Mouse (Mus musculus) R1 (cell line): ENCODE data around the gene Lhx6.
"Not testable (repeated sequence)": the region's sequence is repeated elsewhere in the genome, so short reads cannot be mapped to it uniquely, and the experiment has no call there.

ENCODE experiments used
- DNase-seq: peaks from one replicate; pipeline ENCODE4 v3.0.0-alpha.2; 2018; ENCODE audit warnings: low read depth, low spot score

Gene Lhx6

GRCm38 (mm10) chr2:36104956-36105741 is at the start of gene Lhx6:
Gene Lhx6 (minus strand): TSS chr2:36105408.
- peak; percentile 28 for DNase-seq

GRCm38 (mm10) chr2:36152401-36152800 is 47.2 kb upstream of the Lhx6 start:
- not testable (repeated sequence) for DNase-seq

DNA sequence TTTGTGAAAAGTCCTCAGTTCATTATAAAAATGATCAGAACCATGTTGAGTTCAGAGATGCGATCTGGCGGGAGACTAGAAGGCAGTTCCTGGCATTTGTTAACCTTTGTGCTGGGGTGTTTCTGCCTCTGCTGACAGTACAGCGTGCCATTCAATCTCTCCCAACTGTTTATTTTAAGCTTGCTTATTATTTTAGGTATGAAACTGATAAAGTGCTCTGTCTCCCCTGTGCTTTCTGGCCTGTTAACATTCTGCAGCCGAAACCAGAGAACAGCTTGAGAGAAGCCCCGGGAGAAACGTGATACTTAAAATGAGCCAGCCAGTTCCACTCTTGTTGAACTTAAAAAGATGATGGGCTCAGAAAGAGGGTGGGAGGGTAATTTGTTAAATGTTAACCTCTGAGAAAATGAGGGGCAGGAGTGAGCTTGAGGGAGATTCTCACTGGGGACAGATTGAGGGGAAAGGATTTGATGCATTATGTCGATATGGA is 43.7 kb upstream of the Lhx6 start:
- no peak for DNase-seq

DNA sequence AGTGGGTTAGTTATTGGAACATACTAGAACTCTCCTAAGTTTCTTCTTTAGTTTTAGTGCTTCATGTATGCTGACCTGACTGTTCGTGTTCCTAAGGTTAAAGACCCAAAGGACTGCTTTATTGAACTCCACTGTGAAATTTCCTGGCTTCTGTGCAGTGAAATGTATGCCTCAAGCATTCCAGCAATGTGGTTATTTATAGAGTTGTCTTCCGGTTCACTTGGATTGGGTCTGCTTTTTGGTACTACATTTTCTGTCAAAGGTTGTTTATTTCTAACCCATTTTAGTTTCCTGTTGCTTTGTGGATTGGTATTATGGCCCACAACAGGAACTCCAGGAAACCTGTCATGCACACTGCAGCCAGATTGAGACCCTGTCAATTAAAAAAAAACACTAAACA is 33.9 kb upstream of the Lhx6 start:
- DNase-seq = no peak

DNA sequence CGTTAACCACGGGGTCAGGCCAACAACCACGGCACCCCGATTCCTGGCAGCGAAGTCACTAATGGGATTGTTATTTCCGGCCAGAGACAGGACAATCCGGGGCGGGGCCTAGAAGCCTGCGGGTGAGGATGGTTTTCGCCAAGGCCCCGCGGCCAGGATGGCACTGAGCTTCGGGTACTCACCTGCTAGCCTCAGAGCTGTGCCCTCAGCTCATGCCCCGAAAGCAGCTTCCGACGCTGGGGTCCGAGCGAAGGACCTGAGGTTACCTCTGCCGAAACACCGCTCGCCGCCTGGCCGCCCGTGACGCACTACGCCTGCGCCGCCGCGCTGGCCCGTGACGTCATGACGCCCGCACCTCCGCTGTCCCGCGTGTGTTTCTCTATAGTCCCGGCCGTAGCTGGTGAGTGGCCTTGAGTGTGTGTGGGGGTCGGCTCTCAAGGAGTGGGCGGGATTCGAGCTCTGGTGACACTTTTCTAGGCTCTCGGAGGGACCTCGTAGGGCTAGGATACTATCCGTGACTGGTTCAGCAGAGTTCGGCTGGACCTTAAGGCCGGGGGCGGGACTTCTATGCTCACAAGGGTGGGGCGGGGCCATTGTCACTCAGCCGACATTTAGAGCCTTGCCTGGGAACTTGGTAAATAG is 31.2 kb upstream of the Lhx6 start, which contains the start of the genes Mrrf and Rbm18:
TSS of gene Mrrf (plus strand) at position 90 of the 642 bp plus-strand sequence.
TSS of gene Rbm18 (minus strand) at position 474 of the 642 bp plus-strand sequence.
- peak; percentile 92 for DNase-seq

DNA sequence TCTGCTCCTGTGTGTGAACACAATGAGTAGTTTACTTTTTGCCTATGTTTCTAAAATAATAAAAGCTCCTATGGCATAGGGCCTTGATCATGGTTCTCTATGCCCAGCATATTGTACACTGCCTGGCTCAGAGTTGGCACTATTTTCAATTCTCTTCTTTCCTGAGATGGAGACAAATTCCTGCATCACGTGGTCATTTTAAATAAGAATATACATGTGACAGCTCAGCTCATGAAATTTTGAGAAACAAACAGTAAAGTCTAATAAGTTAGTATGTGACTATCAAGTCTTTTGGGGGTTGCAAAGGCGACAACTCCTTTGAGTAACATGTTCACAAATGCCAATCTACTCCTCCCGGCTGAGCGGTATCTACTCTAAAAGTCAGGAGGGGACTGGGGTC is 30.7 kb upstream of the Lhx6 start:
- no peak for DNase-seq

DNA sequence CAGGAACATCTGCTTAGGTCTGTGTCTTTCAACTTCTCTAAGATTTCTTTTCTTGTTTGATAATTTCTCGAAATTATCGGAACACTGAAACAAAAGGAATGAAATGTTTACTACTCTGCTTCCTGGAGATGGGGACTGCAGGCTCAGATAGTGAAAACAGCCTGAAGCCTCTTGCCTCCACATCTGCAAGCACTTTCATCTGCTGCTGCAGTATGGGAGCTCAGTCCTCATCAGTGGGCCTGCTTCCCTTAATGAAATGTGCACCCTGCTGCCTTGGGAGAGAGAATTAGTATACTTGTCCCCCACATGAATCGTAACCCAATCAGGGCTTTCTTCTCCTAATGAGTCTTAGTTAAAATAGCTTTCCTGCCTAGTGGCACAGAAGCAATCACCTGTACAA is 23.8 kb upstream of the Lhx6 start:
- DNase-seq = no peak

- DNase-seq = no peak
Measured at GRCm38 (mm10) chr2:36127973-36128372, 22.8 kb upstream of the Lhx6 start.

DNA sequence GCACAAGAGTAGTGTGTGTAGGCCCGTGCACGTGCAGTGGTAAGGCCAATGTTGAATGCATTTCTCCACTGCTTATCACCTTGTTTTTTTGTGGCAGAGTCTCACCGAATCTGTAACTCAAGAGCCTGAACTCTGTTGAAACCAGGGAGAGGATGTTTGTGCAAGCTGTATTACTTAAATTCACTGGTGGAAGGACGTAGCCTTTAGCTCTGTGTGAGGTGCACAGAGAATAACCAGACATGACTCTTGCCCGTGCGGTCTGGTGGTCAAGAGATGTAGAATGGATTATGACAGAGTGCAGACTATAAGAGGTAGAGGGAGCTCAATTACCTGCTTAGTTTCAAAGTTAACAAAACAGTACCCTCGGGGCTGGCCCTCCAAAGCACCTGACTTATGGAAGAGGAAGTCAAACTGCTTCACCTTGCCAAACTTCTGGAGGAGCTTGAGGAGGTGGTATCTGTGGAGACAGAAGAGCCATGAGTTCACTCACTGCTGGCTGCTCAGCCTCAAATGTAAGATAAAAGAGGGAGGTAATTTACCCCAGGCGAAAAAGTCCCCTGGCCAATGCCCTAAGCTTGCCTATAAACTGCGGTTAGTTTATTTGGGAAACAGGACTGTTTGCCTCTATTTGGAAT is 21.7 kb upstream of the Lhx6 start:
- no peak for DNase-seq

DNA sequence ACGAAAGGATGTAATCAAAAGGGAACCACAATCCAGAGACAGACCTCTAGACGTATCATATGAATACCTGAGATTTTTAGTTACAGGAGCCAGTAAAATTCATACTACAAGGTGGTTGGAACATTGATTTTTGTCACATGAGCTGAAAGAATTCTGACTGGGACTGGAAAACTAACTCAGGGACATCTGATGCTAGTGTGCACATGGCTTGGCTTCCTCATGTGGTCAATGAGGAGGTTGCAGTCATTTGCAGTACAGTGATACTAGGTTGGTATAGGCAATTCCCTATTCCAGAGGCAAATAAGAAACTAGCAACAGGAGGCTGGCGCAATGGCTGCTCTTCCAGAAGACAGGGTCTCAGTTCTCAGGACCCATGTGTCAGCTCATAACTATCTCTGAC is 7.4 kb upstream of the Lhx6 start:
- no peak for DNase-seq

DNA sequence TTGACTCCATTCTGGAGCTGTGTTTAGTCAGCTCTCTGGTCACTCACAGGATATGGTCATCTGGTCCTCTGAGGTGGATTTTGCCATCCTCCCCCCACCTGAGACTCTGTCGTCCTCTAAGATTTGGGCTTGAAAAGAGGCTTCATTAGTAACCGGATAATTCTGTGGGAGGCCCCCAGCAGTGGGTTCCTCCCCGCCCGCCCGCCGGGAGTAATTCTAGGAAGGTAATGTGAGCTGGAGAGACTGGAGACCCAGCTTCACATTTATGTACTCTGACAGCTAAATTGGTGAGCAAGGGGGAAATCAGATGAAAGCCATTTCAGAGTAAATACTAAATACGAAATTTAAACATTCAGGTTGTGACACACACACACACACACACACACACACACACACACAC is 3.4 kb upstream of the Lhx6 start:
- no peak for DNase-seq

- DNase-seq = peak; percentile 42
Measured at GRCm38 (mm10) chr2:36104436-36104955, 712 bp downstream of the Lhx6 start.

GRCm38 (mm10) chr2:36103555-36104367 is 1.4 kb downstream of the Lhx6 start:
- peak; percentile 29 for DNase-seq

- peak; percentile 40 for DNase-seq
Measured at GRCm38 (mm10) chr2:36103069-36103554, 2.1 kb downstream of the Lhx6 start.

DNA sequence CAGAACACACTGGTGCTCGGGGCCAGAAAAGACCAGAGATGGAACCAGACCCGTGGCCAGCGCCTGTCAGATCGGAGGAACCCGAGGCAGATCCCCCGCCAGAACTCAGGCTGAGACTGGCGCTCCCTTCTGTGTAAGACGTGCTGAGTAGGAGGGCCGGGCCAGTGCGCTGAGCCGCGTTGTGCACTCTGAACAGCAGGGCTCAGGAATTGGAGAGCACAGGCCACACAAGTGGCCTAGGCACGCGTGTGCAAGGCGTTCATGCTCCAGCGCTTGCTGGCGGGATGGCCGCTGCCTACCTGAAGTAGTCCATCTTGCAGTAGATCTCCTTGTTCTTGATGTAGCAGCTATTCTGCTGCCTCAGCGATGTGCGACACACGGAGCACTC is 2.7 kb downstream of the Lhx6 start:
- DNase-seq = peak; percentile 61

- DNase-seq = peak; percentile 19
Measured at GRCm38 (mm10) chr2:36101866-36102558, 3.2 kb downstream of the Lhx6 start.

GRCm38 (mm10) chr2:36099739-36100138 is 5.5 kb downstream of the Lhx6 start:
- peak; percentile 8 for DNase-seq

DNA sequence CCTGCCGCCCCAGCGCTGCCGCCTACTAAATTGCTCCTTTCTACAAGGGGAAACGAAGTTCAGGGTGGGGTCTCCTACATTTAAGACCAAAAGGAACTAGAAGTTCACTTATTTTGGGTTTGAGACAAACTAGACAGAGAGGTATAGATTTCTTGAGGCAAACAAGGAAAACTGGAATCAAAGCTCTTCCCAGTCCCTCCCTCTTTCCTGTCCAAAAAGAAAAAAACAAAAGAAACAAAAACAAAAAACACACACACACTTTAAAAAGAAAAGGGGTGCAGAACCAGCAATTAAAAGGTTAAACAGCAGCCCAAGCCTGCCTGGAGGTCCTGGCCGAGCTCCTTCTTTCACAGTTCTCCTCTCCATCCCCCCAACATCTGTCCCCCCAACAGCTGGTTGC is 7.2 kb downstream of the Lhx6 start:
- no peak for DNase-seq

DNA sequence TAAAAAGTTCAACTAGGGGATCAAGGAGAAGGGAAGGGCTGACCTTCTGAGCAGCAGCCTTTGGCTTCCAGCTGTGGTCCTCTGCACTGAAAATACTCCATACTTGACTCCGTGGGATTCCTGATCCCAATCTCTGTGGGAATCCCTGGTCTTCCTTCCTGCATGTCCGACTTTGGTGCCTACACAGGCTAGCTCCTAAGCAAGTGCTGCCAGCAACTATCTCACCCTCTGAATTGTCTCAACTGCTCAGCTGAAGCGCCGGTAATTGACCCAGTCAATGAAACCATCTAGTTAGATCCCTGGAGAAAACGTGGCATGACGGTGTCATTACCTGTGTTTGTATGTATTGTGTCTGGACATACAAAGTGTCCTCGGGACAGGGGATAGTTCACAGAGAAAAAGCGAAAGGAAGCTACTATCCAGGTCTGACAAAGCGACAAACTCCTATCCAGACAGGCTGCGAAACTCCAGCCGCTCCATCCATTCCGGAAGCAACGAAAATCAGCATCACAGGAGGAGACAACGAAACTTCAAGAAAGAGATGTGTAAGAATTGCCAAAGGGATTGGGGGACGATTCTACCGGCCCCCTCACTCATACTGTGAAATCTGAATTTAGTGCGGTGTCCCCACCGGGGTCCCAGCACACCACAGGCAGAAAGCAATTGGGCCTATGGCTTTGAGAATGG is 7.9 kb downstream of the Lhx6 start:
- DNase-seq = no peak

- peak; percentile 35 for DNase-seq
Measured at GRCm38 (mm10) chr2:36093914-36094475, 11.2 kb downstream of the Lhx6 start.
